Mouse (Mus musculus) forebrain, embryonic 11.5 days (tissue): ENCODE results near the gene Rpl36a. TPM values are rescaled to one million over a fixed set of nuclear protein-coding genes. Genes with fewer than 3 reads are reported as not detected.

Experiments
- ATAC-seq: fragments of 200-750 bp; cut with Nextera tagmentation; replicated peaks from 2 replicates; pipeline ENCODE4 v1.8.0; 2017; ENCODE audit warnings: moderate TSS enrichment; ENCODE audit not compliant: low FRiP score
- DNase-seq: peaks from one replicate; pipeline ENCODE4 v3.0.0-alpha.2; 2017; ENCODE audit warnings: low spot score
- H3K27ac ChIP-seq: fragments of 300-500 bp; sonication (generic); 2 replicates; pipeline ENCODE4 v1.5.1; 2014; ENCODE audit warnings: low read depth, low read length
- H3K27me3 ChIP-seq: fragments of 300-500 bp; sonication (generic); 2 replicates; pipeline ENCODE4 v1.6.1; 2014; ENCODE audit warnings: mild to moderate bottlenecking, low read length, mixed read lengths; ENCODE audit not compliant: control insufficient read depth, insufficient read depth
- H3K36me3 ChIP-seq: fragments of 300-500 bp; sonication (generic); 2 replicates; pipeline ENCODE4 v1.6.1; 2014; ENCODE audit warnings: mild to moderate bottlenecking, low read length, moderate library complexity, mixed read lengths; ENCODE audit not compliant: control insufficient read depth, insufficient read depth
- H3K4me1 ChIP-seq: fragments of 300-500 bp; sonication (generic); replicated peaks from 2 replicates; pipeline ENCODE4 v1.6.1; 2014; ENCODE audit warnings: low read length, mixed read lengths; ENCODE audit not compliant: control insufficient read depth, insufficient read depth
- H3K4me2 ChIP-seq: fragments of 300-500 bp; sonication (generic); 2 replicates; pipeline ENCODE4 v1.6.1; 2014; ENCODE audit warnings: low read depth, mild to moderate bottlenecking, low read length, moderate library complexity, mixed read lengths; ENCODE audit not compliant: severe bottlenecking
- H3K4me3 ChIP-seq: fragments of 300-500 bp; sonication (generic); 2 replicates; pipeline ENCODE4 v1.5.1; 2014; ENCODE audit warnings: low read depth, low read length
- H3K9ac ChIP-seq: fragments of 300-500 bp; sonication (generic); 2 replicates; pipeline ENCODE4 v1.6.1; 2014; ENCODE audit warnings: low read length
- H3K9me3 ChIP-seq: fragments of 300-500 bp; sonication (generic); 2 replicates; pipeline ENCODE4 v1.6.1; 2016; ENCODE audit warnings: low read length, mixed read lengths; ENCODE audit not compliant: control insufficient read depth
- WGBS: fragments of 180-500 bp; shearing (Covaris S2); extraction: QIAGEN DNeasy Blood & Tissue Kit; methylation state at CpG from one replicate; pipeline ENCODE4 v1.1.7; 2014; 5-methylcytosine and 5-hydroxymethylcytosine counted together
- polyA plus RNA-seq: library from polyadenylated mRNA; unstranded; fragments of >200 nt; fragmentation: Nextera tagmentation; extraction: Ambion mirVana; gene quantifications from 2 replicates; pipeline ENCODE4 v1.2.1, GENCODE M21; 2014

Gene Rpl36a
- polyA plus RNA-seq, 1 experiment from 2014 or later: 342 TPM

DNA sequence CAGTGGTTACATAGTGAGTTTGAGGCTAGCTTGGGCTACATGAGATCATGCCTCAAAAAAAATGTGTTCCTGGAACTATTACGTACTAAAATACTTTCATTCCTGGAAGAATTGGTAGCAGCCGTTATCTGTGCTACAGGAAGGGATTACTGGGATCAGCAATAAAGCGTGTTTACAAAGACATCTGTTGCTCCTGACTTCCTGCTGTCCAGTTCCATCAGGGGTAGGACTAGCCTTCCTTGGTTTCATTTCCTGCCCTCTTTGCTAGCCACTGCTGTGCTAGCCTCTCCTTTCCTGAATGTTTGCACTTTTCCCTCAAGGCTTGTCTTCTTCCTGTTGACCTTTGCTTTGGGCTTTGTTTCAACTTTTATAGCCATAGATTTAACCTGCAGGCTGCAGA lies 50.4 kb downstream of the Rpl36a start:
- no peak for ATAC-seq
- H3K9ac ChIP-seq: no peak overlapping the region
- H3K4me2 ChIP-seq: no peak overlapping the region
- no peak overlapping the region for H3K27ac ChIP-seq
- H3K36me3 ChIP-seq: no peaks in the 10 kb centered on the region
- H3K4me3 ChIP-seq: no peak overlapping the region
- no peaks in the 10 kb centered on the region for H3K9me3 ChIP-seq
- 78% methylated on average over 3 of the region's 3 CpGs for WGBS
- H3K4me1 ChIP-seq: no peaks in the 10 kb centered on the region
- DNase-seq: no peak
- H3K27me3 ChIP-seq: no peaks in the 10 kb centered on the region

Other genes starting within 250 kb of the Rpl36a start
- 5.2 and 6.4 TPM in 2 replicates for gene Drp2, start 181.1 kb upstream of the Rpl36a start, polyA plus RNA-seq
- 0.16 TPM in 1 of 2 replicates, not detected in the other for gene Taf7l, start 109.2 kb upstream of the Rpl36a start, polyA plus RNA-seq
- gene Timm8a1, start 43.8 kb upstream of the Rpl36a start, polyA plus RNA-seq: 72.0 and 81.3 TPM in 2 replicates
- gene Btk, start 2.1 kb upstream of the Rpl36a start, polyA plus RNA-seq: 0.99 and 1.2 TPM in 2 replicates
- 3.3 and 3.9 TPM in 2 replicates for gene Gla, start 15.5 kb downstream of the Rpl36a start, polyA plus RNA-seq
- gene Hnrnph2, start 15.5 kb downstream of the Rpl36a start, polyA plus RNA-seq: 183 and 185 TPM in 2 replicates
- gene Armcx4, start 100.9 kb downstream of the Rpl36a start, polyA plus RNA-seq: 6.3 and 6.6 TPM in 2 replicates
- gene Armcx1, start 132.3 kb downstream of the Rpl36a start, polyA plus RNA-seq: 40.5 and 42.8 TPM in 2 replicates
- 16.8 and 17.1 TPM in 2 replicates for gene Armcx6, start 165.8 kb downstream of the Rpl36a start, polyA plus RNA-seq
- gene Armcx3, start 170.9 kb downstream of the Rpl36a start, polyA plus RNA-seq: 61.1 and 66.0 TPM in 2 replicates
- 70.7 and 72.5 TPM in 2 replicates for gene Armcx2, start 223.6 kb downstream of the Rpl36a start, polyA plus RNA-seq